In the genomic region with DNA sequence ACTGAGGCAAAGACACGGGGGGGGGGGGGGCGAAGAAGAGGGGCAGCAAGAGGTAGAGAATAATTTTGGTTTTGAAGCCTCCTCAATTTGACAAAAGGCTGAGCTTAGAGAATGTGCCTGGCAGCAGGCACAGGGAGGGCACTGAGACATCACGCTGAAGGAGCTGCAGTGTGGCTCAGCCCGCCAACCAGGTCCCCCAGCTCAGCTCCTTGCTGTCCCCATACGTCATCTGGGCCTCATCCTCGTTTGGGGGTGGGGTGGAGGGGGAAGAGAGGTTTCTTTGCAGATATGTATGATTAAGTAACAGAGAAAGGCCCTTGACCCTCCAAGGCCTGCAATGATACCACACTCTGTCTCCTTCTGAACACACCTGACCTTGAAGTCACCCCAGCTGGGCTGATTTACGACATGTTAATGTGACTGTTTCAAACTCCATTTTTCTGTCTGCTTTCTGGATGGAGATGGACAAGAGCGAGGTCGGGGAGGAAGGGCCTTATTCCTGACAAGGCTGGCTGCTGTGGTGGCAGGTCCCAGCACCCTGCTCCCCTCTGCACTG, we compare ENCODE assay signal across 10 mouse cellular contexts. TPM values are rescaled to one million over a fixed set of nuclear protein-coding genes. Genes with fewer than 3 reads are reported as not detected.
A peak's percentile ranks its signal among the peaks of the same experiment; 100 is the strongest.
DNase-seq lines count a peak whose midpoint lies in the region; ATAC-seq lines count a peak whose summit lies in the region.
"Had no signal": no experiment of that assay in that cellular context is flagged by ENCODE, and none has a peak within 500 bp of the region (broad histone marks: within the 10 kb centered on the region; RNA-seq: fewer than 3 reads in every experiment).

No protein-coding gene starts in this region.

- peaks cover 51% of the 10 kb centered on the region for H3K4me1 ChIP-seq in kidney, embryonic 15.5 days
- H3K4me1 ChIP-seq in embryonic facial prominence, embryonic 12.5 days: peaks cover 42% of the 10 kb centered on the region
- H3K4me1 ChIP-seq in liver, embryonic 13.5 days (replicated peaks): peaks cover 77% of the 10 kb centered on the region
- peaks cover 6% of the 10 kb centered on the region for H3K4me1 ChIP-seq in midbrain, embryonic 14.5 days (ENCODE audit: control insufficient read depth, insufficient read depth, low read length)

- H3K36me3 ChIP-seq in kidney, embryonic 15.5 days: no peaks in the 10 kb centered on the region
- H3K36me3 ChIP-seq in embryonic facial prominence, embryonic 12.5 days: no peaks in the 10 kb centered on the region
- H3K36me3 ChIP-seq in liver, embryonic 13.5 days: no peaks in the 10 kb centered on the region
- H3K36me3 ChIP-seq in midbrain, embryonic 14.5 days (ENCODE audit: control insufficient read depth, insufficient read depth, low read length): no peaks in the 10 kb centered on the region

- H3K9ac ChIP-seq in kidney, embryonic 15.5 days: no peak overlapping the region
- no peak overlapping the region for H3K9ac ChIP-seq in embryonic facial prominence, embryonic 12.5 days
- no peak overlapping the region for H3K9ac ChIP-seq in liver, embryonic 13.5 days
- H3K9ac ChIP-seq in midbrain, embryonic 14.5 days (replicated peaks; ENCODE audit: low read length): no peak overlapping the region

- ATAC-seq in kidney, embryonic 15.5 days (replicated peaks; ENCODE audit: low FRiP score): no peak
- no peak for ATAC-seq in embryonic facial prominence, embryonic 12.5 days (ENCODE audit: insufficient number of reproducible peaks, insufficient read depth, low FRiP score, low TSS enrichment)
- no peak for ATAC-seq in liver, embryonic 13.5 days (ENCODE audit: low read depth)
- no peak for ATAC-seq in midbrain, embryonic 14.5 days (ENCODE audit: low FRiP score, low TSS enrichment)

- 30% methylated on average over 9 of the region's 9 CpGs for WGBS in kidney, embryonic 15.5 days
- 46% methylated on average over 9 of the region's 9 CpGs for WGBS in embryonic facial prominence, embryonic 12.5 days
- 59% methylated on average over 9 of the region's 9 CpGs for WGBS in liver, embryonic 13.5 days (ENCODE audit: insufficient replicate concordance)
- 68% methylated on average over 9 of the region's 9 CpGs for WGBS in midbrain, embryonic 14.5 days

- no peak overlapping the region for H3K4me3 ChIP-seq in kidney, embryonic 15.5 days (replicated peaks)
- H3K4me3 ChIP-seq in embryonic facial prominence, embryonic 12.5 days: no peak overlapping the region
- H3K4me3 ChIP-seq in liver, embryonic 13.5 days (replicated peaks): no peak overlapping the region
- no peak overlapping the region for H3K4me3 ChIP-seq in midbrain, embryonic 14.5 days (replicated peaks; ENCODE audit: low read depth, low read length)
- H3K4me3 ChIP-seq: layer of hippocampus, adult 2 months had no signal

- H3K4me2 ChIP-seq in kidney, embryonic 15.5 days: no peak overlapping the region
- no peak overlapping the region for H3K4me2 ChIP-seq in embryonic facial prominence, embryonic 12.5 days (replicated peaks)
- no peak overlapping the region for H3K4me2 ChIP-seq in liver, embryonic 13.5 days
- H3K4me2 ChIP-seq in midbrain, embryonic 14.5 days (ENCODE audit: low read length): no peak overlapping the region
- H3K4me2 ChIP-seq: midbrain, embryonic 11.5 days had no signal

- no peaks in the 10 kb centered on the region for H3K27me3 ChIP-seq in kidney, embryonic 15.5 days
- H3K27me3 ChIP-seq in embryonic facial prominence, embryonic 12.5 days: no peaks in the 10 kb centered on the region
- no peaks in the 10 kb centered on the region for H3K27me3 ChIP-seq in liver, embryonic 13.5 days
- H3K27me3 ChIP-seq in midbrain, embryonic 14.5 days (ENCODE audit: control insufficient read depth, insufficient read depth, low read length): no peaks in the 10 kb centered on the region

- intact Hi-C loops in left cerebral cortex, postnatal 36 days (cut with DNase I): no loop called here

- DNase-seq in adrenal gland, adult 2 months: peak; percentile 37
- DNase-seq in adrenal gland, postnatal 4 days (ENCODE audit: low spot score in 2 of 2): no peak
- no peak for DNase-seq in kidney, adult 18-20 months
- no peak for DNase-seq in liver, embryonic 13.5 days
- no peak for DNase-seq in midbrain, embryonic 14.5 days
- DNase-seq in left cerebral cortex, postnatal 36 days (ENCODE audit: low spot score in 2 of 2): no peak

- no peaks in the 10 kb centered on the region for H3K9me3 ChIP-seq in kidney, embryonic 15.5 days (replicated peaks)
- no peaks in the 10 kb centered on the region for H3K9me3 ChIP-seq in embryonic facial prominence, embryonic 12.5 days
- H3K9me3 ChIP-seq in liver, embryonic 13.5 days (replicated peaks): no peaks in the 10 kb centered on the region
- no peaks in the 10 kb centered on the region for H3K9me3 ChIP-seq in midbrain, embryonic 14.5 days (ENCODE audit: control insufficient read depth, low read length)

- H3K27ac ChIP-seq in kidney, embryonic 15.5 days: peak overlapping the region; percentile 83
- peak overlapping the region; percentile 76 for H3K27ac ChIP-seq in embryonic facial prominence, embryonic 12.5 days
- H3K27ac ChIP-seq in liver, embryonic 13.5 days: peak overlapping the region; percentile 60; the same call in 1 of the 2 replicates
- no peak overlapping the region for H3K27ac ChIP-seq in midbrain, embryonic 14.5 days (replicated peaks; ENCODE audit: low read depth, low read length)

RNA-seq across cellular contexts. Expression of gene Serp2, which starts 28.9 kb away (rescaled TPM):
- total RNA-seq in adrenal gland, adult 2 months (2021): 1 to 10 TPM; 3.9 to 6.2 TPM
- polyA plus RNA-seq in adrenal gland, adult 2 months (2012; rRNA removed): 8.3 and 9.3 TPM in 2 replicates
- 10 to 100 TPM; 15.5 to 16.0 TPM for total RNA-seq in adrenal gland, postnatal 4 days (2021)
- polyA plus RNA-seq in kidney, embryonic 15.5 days (2015; fragmentation: Nextera tagmentation; extraction: Ambion mirVana): 10.3 and 11.1 TPM in 2 replicates
- 23.3 and 24.3 TPM in 2 replicates for polyA plus RNA-seq in embryonic facial prominence, embryonic 12.5 days (2016; fragmentation: Nextera tagmentation; extraction: Ambion mirVana)
- polyA plus RNA-seq in liver, embryonic 13.5 days (2015; fragmentation: Nextera tagmentation; extraction: Ambion mirVana): 1.3 and 1.4 TPM in 2 replicates
- 153 and 230 TPM in 2 replicates for polyA plus RNA-seq in midbrain, embryonic 14.5 days (2014; fragmentation: Nextera tagmentation; extraction: Ambion mirVana)
- 100 to 1,000 TPM; 171 to 200 TPM for total RNA-seq in left cerebral cortex, postnatal 36 days (2021)
